Mouse (Mus musculus) CD8-positive naive resting alpha-beta T cell, adult 2 months (primary cell): ENCODE data around the gene Megf8.
"Not testable (repeated sequence)": the region's sequence is repeated elsewhere in the genome, so short reads cannot be mapped to it uniquely, and the experiment has no call there.

ENCODE experiments used
- DNase-seq, 2 experiments: peaks; one replicate each; pipeline ENCODE4 v3.0.0; 2022; ENCODE audit warnings: low read depth in 2 of 2, low spot score in 2 of 2

Gene Megf8

DNA sequence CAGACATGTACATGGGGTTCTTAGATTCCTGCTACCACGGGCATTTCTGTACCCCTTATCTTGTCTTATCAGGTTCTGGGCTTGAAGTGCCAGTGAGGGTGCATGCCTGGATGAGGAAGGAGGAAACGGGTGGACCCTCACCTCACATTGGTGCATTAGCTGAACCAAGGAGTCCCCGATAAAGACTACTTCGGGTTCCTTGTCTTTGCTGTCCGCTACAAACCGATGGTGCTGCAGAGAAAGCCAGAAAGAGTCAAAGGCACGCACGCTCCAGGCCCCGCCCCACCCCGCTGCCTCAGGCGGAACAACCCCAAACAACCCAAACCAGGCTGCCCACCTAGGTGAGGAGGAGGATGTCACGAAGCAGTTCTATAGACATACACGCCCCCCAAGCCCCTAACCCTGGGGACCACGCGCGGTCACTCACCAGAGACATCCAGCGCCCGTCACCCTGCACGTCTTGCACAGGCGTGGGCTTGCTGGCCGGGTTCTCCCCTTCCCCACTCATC is 20.0 kb upstream of the Megf8 start:
- DNase-seq: peak in 1 of 2 experiments; percentile 23

DNA sequence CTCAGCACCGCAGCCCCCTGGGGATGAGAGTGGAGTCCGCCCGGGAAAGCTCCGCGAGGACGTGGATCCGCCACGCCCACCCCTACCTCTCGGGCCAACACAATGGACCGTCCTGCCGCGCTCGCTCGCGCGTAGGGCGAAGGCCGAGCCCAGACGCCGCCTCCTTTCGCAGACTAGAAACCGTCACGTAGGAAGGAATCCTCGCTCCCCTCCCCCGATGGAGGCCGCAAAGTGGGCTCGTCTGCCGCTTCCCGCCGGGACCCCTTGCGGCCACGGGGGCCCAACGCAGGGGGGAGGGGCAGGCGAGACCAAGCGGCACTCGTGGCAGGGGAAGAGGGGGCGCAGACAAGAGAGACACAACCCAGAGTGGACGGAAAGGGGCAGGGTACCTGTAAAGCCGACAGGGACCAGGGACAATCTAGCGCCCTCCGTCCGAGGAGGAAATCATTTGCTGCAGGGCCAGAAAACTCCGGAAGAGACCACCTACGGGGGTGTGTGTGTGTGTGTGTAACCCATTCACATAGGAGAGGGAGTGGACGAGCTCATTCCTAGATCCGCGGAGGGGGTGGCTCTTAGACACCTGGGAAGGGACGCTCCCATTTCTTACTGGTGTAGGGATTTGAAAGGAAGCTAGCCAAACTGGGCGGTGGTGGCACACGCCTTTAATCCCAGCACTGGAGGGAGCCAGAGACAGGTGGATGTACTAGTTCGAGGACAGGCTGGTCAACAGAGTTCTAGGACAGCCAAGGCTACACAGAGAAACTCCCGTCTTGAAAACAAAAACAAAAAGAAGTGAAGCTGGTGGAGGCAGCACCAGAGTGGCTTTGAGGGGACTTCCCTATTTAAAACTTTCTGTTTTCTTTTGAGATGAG is 19.3 kb upstream of the Megf8 start, which contains the start of gene Pafah1b3:
TSS of gene Pafah1b3 (minus strand) at position 533 of the 872 bp plus-strand sequence.
- DNase-seq: peak in 1 of 2 experiments; percentile 39

DNA sequence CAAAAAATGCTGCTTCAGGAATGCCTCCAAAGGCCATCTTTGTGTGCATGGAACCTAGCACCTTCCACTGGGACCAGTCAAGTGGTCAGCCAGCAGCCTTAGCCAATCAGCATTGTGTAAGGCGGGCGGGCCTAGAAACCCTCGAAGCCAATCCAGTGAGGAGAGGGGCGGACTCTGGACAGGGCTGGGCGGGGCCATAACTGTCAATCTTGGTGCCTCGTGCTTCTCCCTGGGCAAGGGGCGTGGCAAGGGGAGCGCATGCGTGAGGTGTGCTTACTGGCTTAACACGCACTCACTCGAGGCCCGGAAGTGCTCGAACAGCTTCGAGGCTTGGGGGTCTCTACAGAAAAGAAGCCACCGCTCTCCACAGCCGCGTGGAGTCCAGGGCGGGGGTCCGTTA is 15.9 kb upstream of the Megf8 start, which contains the start of gene Prr19:
TSS of gene Prr19 (plus strand) at position 349 of the 400 bp plus-strand sequence.
- DNase-seq: no peak

DNA sequence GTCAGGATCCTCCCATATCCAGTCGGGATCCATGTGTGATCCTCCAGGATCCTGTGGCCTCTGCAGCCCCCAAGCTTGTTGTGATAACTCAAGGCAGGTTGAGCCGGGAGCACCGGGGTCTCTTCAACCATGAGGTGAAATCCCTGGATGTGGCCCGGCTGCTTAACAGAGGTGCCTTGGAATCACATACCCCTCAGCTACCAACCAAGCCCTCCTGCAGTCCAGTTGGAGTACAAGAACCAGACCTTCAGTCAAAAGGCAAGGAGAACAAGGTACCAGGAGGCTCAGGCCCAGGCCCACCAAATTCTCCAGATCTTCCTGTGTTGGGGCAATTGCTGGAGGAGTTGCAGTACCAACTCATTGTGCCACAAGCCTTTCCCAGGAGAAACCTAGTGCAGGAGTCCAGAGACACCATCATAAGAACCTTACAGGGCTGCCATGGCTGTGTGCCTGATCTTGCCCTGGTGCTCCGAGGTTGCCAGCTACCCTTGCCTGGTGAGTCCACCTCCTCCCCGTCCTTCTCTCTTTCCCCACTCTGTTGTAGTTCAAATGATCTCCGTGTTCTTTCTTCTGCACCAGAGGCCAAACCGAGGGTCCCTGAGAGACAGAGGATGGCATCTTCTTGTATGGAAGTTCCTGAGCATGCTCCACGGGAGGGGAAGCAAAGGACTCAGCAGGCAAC is 13.8 kb upstream of the Megf8 start:
- no peak for DNase-seq

DNA sequence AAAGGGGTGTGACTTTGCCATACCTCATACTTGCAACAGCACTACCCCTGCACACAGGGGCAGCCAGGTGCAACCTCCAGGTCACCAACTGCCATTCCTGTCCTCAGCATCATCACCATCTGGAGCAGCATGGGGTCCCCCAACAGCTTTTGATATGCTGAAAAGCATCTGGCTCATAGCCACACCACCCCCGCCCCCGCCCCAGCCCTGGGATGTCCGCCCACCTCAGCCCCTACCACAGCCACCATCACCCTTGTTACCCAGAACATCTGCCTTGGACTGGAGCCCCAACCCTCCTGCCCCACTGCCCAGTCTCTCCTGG is 13.3 kb upstream of the Megf8 start:
- DNase-seq: no peak

- DNase-seq: no peak
These were observed 11.5 kb upstream of the Megf8 start for GRCm38 (mm10) chr7:25305481-25305880.

DNA sequence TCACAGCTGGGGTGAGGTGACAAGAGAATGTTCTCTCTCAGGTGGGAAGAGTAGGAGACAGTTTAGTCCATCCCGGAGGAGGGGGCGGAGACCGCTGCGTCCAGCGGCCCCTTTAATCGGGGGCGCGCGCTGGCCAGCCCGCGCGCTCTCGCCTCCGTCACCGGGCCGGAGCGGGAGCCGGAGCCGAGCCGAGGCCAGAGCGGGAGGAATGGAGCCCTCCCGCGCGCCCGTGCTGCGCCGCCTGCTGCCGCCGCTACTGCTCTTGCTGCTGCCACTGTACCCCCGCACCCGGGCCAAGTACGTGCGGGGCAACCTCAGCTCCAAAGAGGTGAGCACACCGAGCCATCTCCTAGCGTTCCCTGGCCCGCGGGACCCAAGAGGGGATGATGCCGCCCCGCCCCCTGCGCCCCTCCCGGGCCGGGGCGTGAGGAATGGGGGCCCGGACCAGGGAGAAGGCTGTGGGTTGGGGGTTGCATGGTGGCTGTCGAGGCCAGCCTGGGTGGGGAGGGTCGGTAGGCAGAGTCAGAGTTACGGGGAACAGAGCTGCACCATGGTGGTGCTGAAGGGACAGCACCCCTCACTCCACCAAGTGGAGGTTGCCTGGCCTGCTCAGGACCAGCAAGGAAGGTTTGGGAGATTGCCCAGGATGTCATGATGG is 10.9 kb upstream of the Megf8 start, which contains the start of gene Tmem145:
TSS of gene Tmem145 (plus strand) at position 151 of the 658 bp plus-strand sequence.
- DNase-seq: peak in 1 of 2 experiments; percentile 33

DNA sequence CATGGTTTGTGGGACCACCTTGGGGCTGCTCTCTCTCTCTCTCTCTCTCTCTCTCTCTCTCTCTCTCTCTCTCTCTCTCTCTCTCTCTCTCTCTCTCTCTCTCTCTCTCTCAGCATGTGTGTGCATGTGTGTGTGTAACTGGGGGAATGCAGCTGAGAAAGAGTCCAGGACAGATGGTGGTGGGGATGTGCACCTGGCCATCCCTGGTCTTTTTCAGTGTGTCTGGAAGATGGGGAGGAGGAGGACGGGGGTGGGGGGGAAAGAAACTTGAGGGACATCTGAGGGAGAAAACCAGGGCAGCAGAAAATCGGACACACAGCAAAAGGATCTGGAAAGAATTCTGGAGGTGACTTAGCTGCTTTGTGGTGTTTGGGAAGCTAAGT is 10.4 kb upstream of the Megf8 start:
- DNase-seq: no peak

DNA sequence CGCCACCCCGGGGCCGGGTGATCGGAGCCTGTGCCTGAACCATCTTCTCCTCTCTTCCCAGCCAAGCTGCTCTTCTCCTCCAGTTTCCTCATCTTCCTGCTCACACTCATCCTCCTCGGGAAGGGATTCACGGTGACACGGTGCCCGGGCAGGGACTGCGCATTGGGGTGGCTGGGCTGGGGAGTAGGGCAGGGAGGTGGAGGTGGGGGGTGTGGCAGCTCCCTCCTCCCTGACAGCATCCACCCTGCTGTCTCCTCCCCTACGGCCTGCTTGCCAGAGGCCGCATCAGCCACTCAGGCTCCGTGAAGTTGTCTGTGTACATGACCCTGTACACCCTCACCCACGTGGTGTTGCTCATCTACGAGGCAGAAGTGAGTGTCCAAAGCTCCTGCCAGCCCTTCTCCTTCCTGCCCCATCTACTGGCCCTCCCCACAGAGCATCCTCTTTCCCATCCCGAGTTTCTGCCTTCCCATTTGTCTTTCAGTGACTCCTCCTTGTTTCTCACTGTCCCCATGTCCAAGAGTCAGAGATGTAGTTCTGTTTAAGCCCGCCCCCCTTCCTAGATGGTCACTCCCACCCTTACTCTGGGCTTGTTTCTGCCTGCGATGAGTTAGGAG is 8.2 kb upstream of the Megf8 start:
- DNase-seq: no peak

GRCm38 (mm10) chr7:25309425-25309824 is 7.5 kb upstream of the Megf8 start:
- no peak for DNase-seq

DNA sequence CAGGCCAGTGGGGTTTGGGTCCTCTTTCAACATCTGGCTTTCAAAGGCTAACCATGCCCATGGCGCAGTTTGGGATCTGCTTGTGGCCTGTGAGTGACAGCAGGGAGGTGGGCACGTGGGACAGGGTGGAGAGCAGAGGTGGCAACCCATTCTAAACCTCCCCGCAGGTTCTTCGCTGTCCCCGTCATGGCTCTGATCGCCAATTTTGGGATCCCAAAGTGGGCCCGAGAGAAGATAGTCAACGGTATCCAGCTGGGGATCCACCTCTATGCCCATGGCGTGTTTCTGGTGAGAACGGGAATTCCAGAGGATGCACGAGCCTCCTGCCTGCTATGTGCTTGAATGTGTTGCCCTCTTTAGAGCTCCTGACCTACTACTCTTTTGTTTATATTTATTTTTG is 5.8 kb upstream of the Megf8 start:
- no peak for DNase-seq

DNA sequence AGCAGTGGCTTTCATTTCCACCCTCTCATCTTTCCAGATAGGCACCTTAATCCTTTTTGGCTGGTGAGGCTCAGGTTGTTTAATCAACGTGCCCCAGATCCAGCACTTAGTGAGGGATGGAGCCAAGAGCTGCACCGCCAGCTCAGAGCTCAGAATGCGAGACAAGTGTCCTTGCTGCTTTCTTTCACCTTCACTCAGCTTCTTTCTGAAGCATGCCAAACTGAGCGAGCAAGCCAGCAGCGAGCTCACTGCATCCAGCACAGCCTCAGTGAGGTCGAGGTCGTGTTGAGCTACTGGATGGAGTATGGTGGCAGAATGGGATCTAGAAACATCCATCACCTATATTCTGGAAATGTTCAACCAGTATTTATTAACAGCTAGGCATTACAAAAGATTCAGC is 3.6 kb upstream of the Megf8 start:
- no peak for DNase-seq

DNA sequence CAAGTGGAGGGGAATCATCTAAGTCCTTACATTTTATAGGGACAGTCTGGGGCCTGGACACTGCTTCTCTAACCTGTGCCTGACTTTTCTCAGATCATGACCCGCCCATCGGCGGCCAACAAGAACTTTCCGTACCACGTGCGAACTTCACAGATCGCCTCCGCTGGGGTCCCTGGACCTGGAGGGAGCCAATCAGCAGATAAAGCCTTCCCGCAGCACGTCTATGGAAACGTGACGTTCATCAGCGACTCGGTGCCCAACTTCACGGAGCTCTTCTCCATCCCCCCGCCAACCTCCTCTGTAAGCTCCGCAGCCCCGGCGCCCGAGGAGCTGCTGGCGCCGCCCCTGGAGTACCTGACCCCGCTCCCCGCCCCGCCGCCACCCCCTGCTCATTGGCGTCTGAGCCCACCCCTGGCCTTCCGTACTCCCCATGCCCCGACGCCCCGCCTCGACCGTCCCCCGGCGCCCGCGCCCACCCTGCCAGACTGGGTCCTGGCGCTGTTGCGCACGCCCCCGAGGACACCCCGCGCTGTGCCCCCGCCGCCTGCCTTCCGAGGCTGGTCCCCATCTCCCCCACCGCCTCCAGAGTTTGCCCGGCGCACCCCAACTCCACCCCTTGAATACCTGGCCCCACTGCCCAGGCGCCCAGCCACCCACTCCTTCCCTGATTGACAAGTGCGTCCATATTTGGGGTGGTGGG is 2.2 kb upstream of the Megf8 start:
- no peak for DNase-seq

DNA sequence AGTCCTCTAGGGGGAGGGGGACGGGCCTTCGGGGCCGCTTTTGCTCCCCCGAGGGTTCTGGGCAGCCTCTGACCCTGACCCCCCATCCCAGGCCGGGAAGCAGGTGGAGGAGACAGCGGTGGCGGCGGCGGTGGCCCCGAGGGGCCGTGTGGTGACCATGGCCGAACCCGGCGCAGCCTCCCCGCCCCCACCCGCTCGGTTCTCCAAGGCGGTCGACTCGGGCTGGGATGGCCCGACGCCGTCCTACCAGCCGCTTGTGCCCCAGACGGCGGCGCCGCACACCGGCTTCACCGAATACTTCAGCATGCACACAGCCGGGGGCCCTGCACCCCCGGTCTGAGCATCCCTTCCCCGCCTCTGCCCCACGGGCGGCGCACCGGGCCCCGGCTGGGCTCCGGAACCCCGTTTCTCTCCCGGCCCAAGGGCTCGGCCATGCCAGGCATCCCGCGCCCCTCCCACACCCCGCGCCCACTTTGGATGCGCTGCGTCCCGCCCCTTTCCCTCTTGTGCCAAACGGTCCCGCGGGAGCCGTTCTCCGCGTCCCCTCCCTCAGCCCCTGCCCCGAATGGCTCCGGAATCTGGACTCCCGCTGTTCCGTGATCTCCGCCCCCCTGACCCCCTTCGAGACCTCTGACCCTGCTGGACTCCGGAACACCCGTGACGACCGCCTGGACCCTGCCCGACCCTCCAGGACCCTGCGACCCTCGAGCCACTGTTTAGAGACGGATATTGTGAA is 1.5 kb upstream of the Megf8 start:
- no peak for DNase-seq

DNA sequence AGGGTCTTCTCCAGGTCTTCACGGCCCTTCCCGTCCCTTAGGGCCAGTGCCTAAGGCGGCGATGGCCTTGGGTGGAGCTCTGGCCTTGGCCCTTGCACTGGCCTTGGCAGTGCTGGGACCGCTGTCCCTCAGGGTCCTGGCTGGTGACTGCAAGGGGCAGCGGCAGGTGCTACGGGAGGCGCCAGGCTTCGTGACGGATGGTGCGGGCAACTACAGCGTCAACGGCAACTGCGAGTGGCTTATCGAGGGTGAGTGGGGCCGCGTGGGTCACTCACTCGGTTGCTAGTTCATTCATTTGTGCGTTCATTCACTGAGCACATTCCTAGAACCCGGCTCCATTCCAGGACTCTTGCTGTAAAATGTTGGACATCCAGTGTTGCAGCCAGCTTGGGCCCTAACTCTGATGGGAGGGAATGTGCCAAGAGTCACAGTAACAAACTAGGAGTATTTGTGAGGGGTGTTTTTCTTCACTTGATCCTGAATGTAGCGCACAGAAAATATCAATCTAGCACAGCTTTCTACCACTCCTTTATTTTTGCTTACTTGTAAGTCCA is 559 bp downstream of the Megf8 start:
- no peak for DNase-seq

DNA sequence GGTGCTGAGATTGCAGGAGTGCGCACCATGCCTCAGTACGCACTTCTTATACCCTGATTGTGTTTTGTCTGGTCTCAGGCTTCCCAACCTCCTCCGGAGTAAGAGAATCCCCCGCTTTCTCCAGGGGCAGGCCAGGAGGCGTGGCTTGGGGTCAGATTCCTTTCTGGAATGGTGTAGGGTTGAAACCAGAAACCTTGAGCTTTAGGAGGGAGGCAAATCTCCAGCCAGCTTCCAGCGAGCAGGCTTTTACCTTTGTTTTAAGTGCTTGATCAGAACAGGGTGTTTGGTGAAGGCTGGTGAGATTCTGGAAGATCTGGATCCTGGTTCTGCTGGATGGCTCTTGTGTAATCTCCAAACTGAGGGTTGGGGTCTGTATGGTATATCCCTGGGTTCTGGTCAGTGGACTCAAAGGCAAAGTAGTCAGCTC is 5.1 kb downstream of the Megf8 start:
- no peak for DNase-seq

- no peak for DNase-seq
These were observed 6.3 kb downstream of the Megf8 start for GRCm38 (mm10) chr7:25323219-25323618.

DNA sequence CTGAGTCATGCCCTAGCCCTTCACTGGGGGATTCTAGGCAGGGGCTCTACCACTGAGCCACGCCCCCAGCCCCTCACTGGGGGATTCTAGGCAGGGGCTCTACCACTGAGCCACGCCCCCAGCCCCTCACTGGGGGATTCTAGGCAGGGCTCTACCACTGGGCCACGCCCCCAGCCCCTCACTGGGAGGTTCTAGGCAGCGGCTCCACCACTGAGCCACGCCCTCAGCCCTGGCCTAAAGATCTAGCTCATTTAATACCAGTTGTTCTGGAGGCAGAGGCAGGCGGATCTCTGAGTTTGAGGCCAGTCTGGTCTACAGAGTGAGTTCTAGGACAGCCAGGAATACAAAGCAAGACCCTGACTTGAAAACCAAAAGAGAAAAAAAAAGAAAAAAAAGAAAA is 8.5 kb downstream of the Megf8 start:
- not testable (repeated sequence) for DNase-seq

- DNase-seq: no peak
These were observed 9.3 kb downstream of the Megf8 start for GRCm38 (mm10) chr7:25326233-25326632.
